ENCODE assay signal across 10 mouse cellular contexts in genomic region chr16:22698846-22699760, GRCm38 (mm10). TPM values are rescaled to one million over a fixed set of nuclear protein-coding genes. Genes with fewer than 3 reads are reported as not detected.
DNase-seq lines count a peak whose midpoint lies in the region; ATAC-seq and TF ChIP-seq lines count a peak whose summit lies in the region.
"Had no signal": no experiment of that assay in that cellular context is flagged by ENCODE, and none has a peak within 500 bp of the region (broad histone marks: within the 10 kb centered on the region; RNA-seq: fewer than 3 reads in every experiment).

No protein-coding gene starts in this region.

- intact Hi-C loops in heart, postnatal 10 days (cut with DNase I), result no loop called here

- H3K9me3 ChIP-seq in stomach, postnatal 0 days (ENCODE audit: control insufficient read depth, low read length), result no peaks in the 10 kb centered on the region

- ATAC-seq in stomach, postnatal 0 days (ENCODE audit: low FRiP score, low TSS enrichment), result peak; percentile 47; the same call in 1 of the 2 replicates

- no peaks in the 10 kb centered on the region for H3K4me1 ChIP-seq in stomach, postnatal 0 days (replicated peaks; ENCODE audit: control insufficient read depth, insufficient read depth)

- H3K27ac ChIP-seq in stomach, postnatal 0 days (replicated peaks), result no peak overlapping the region

- peak; percentile 36 for DNase-seq in adrenal gland, postnatal 14 days
- no peak for DNase-seq in adrenal gland, adult 8-10 months
- DNase-seq in urinary bladder, postnatal 14 days (ENCODE audit: low spot score), result peak; percentile 10
- DNase-seq in urinary bladder, postnatal 36 days (ENCODE audit: low spot score in 2 of 2), result no peak
- DNase-seq in heart, postnatal 10 days, result peak; percentile 88 to 90
- peak; percentile 20 for DNase-seq in stomach, postnatal 0 days (ENCODE audit: low spot score)
- no peak for DNase-seq in left cerebral cortex, adult 8-10 months (ENCODE audit: low spot score in 2 of 2)
- no peak for DNase-seq in right cerebral cortex, postnatal 25 days
- DNase-seq: B cell, adult 2 months; lung, adult 18-20 months had no signal

- H3K4me3 ChIP-seq in stomach, postnatal 0 days (ENCODE audit: low read depth, low read length), result no peak overlapping the region

- no peaks in the 10 kb centered on the region for H3K27me3 ChIP-seq in stomach, postnatal 0 days (ENCODE audit: control insufficient read depth, insufficient read depth, low read length)

- TF ChIP-seq EP300 in stomach, postnatal 0 days (optimal IDR thresholded peaks at IDR 0.05), result no peak

- 63% methylated on average over 13 of the region's 13 CpGs for WGBS in stomach, postnatal 0 days

- H3K9ac ChIP-seq in stomach, postnatal 0 days (ENCODE audit: low read length), result no peak overlapping the region

- no peak for TF ChIP-seq CTCF in stomach, postnatal 0 days (IDR thresholded peaks at IDR 0.05; ENCODE audit: low read depth)

- no peaks in the 10 kb centered on the region for H3K36me3 ChIP-seq in stomach, postnatal 0 days (ENCODE audit: control insufficient read depth, insufficient read depth, low read length)

- H3K4me2 ChIP-seq in stomach, postnatal 0 days (replicated peaks; ENCODE audit: low read depth), result no peak overlapping the region

RNA-seq across cellular contexts. Expression of gene Dgkg, which starts 42.1 kb away (rescaled TPM):
- 3.1 and 3.9 TPM in 2 replicates for total RNA-seq in adrenal gland, postnatal 14 days (2021)
- total RNA-seq in adrenal gland, adult 8-10 months (2022), result 1 to 10 TPM; 3.3 to 6.6 (median 5.2) TPM
- total RNA-seq in heart, postnatal 10 days (2021), result under 1 TPM; 0.62 to 0.84 TPM
- polyA plus RNA-seq in stomach, postnatal 0 days (2015; fragmentation: Nextera tagmentation; extraction: Ambion mirVana), result 0.36 and 0.54 TPM in 2 replicates
- 10 to 100 TPM; 53.2 to 63.0 (median 55.1) TPM for total RNA-seq in left cerebral cortex, adult 8-10 months (2022)

Comparison
In these comparisons a context has a peak if more than half of its experiments do, and no peak if none do; other contexts are left out.
1. DNase-seq: peak in adrenal gland, postnatal 14 days (single experiment), urinary bladder, postnatal 14 days (single experiment), heart, postnatal 10 days (2 of 2) and stomach, postnatal 0 days (single experiment); none in adrenal gland, adult 8-10 months (single experiment), urinary bladder, postnatal 36 days (0 of 2), left cerebral cortex, adult 8-10 months (0 of 2) and right cerebral cortex, postnatal 25 days (single experiment).
2. RNA of gene Dgkg, which starts 42.1 kb away (total RNA-seq): 53.2 to 63.0 TPM in left cerebral cortex, adult 8-10 months; 3.3 to 6.6 TPM in adrenal gland, adult 8-10 months, 3.1 to 3.9 TPM in adrenal gland, postnatal 14 days and 0.62 to 0.84 TPM in heart, postnatal 10 days; every median in the first group is over 4 times any median in the second.